Mouse (Mus musculus): ENCODE results near the gene Pkp2.

- TF ChIP-seq ZNF384 (IDR thresholded peaks at IDR 0.05; ENCODE audit: low read depth, low read length) (no peak), HCFC1 (IDR thresholded peaks at IDR 0.05; ENCODE audit: borderline replicate concordance, insufficient read depth, low read length) (no peak), CHD2 (IDR thresholded peaks at IDR 0.05; ENCODE audit: low read depth, low read length) (no peak), MAFK (IDR thresholded peaks at IDR 0.05; ENCODE audit: insufficient read depth, low read depth, low read length) (no peak), ZC3H11A (IDR thresholded peaks at IDR 0.05; ENCODE audit: borderline replicate concordance, low read depth, low read length) (no peak)
These were observed 11.4 kb downstream of the Pkp2 start for GRCm38 (mm10) chr16:16224506-16224924.

All from ES-E14 (cell line).